Mouse (Mus musculus) spleen, adult 12 weeks (tissue): ENCODE results near the gene Agap2.

Experiments used
- DNase-seq: peaks from one replicate; pipeline ENCODE4 v3.0.0; 2022; ENCODE audit warnings: low spot score

Agap2 gene

DNA sequence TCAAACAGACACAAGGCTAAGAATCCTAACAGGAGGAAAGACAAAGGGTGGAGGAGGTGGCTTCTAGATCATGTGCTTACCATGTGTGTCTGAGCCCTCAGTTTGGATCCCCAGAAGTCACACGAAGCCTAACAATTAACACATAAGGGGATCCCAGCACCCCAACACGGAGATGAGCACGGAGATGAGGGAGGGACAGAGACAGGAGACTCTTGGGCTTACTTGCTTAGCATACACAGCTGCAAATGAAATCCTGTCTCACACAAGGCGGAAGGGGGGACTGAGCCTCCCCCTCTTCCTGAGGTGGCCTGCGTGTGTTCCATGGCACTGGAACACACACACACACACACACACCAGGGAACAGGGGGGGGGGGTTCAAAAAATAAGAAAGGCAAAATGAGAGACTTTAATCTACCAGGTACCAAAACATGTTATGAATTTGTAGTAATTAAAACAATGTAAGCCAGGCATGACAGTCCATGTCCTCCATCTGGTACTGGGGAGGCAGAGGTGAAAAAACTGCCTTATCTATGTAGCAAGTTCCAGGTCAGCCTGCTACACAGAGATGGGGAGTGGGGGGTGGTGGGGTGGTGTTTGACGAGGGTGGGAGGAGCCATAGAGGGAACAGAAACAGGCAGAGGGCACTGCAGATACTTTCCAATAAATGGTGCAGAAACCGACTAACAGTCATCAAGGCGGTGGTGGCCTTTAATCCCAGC is 60.2 kb downstream of the Agap2 start:
- DNase-seq: no peak

DNA sequence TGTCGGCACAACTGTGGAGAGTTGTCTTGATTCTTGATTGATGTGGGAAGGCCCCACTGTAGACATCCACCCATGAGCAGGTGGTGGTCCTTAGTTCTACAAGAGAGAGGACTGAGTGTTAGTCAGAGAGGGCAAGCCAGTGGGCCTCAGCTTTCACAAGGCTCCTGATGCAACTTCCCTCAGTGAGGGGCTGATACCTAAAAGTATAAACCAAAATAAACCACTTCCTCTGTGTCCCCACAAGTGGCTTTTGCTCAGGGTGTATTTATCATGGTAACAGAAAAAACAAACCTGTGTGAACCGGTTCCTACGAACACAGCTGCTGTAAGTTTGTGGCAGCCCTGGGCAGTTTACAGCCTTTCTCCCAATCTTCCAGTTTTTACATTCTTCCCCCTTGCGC is 61.4 kb downstream of the Agap2 start:
- DNase-seq: no peak

DNA sequence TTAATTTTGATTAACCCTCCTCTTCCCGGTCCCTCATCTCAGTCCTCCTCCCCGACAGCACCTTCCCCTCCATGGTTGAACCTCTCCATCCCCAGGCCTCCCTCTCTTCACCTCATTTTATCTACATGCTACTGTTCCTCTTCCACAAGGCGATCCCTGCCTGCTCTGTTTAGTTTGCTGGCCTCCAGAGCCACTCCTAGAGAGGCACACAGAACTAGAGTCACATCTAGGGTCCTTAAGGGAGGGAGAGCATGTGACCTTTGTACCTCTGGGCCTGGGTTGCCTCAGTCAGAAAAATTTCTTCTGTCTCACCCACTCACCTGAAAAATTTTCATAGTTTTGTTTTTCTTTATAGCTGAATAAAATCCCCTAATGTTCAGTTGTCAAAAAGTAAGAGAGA is 62.8 kb downstream of the Agap2 start:
- DNase-seq: no peak

DNA sequence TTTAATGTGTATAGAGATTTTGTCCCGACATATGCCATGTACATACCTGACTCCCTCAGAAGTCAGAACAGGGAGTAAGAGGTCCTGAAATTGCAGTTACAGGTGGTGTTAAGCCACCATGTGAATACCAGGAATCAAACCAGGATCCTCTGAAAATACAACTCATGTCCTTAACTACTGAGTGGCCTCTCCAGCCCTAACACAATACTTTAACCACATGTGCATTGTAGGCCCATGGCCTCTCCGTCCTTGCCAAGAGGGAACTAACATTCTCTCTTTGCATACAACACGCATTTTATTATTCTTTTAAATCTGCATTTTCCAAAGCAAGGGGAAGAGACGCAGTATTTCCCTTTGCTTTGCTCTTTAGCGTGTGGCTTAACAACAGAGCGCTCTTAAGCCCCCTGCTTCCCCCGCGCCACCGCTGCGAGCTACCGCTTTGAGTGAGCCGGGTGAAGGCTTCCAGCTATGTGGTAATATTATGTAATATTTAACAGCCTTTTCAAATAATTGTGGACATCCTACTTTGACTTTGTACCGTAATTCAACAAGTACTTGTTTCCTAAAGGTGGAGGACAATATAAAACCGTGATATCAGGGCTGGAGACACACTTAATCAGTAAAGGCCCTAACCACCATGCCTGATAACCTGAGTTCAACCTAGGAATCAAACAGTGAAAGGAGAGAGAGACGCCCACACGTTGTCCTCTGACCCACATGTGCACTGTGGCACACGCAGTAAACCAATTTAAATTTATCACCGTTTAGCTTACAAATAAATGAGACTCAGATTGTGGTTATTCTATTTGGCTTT is 63.5 kb downstream of the Agap2 start:
- no peak for DNase-seq

DNA sequence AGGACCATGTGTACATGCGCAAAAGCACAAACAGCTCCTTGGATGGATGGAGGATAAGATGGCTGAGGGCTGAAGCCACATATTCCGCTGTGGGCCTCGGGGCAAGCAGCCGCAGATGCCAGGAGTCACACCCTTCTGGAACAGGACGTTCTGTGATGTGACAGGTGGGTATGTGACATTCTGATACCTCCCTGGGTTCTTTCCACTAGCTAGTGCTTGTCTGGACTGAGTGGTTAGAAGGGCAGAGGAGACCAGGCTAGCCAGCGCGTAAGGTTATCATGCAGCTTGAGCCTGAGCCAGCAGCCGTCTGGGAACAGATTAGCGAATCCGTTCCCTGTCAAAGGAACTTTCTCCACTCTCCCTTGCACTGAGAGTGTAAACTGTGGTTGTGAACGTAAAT is 65.9 kb downstream of the Agap2 start:
- no peak for DNase-seq

DNA sequence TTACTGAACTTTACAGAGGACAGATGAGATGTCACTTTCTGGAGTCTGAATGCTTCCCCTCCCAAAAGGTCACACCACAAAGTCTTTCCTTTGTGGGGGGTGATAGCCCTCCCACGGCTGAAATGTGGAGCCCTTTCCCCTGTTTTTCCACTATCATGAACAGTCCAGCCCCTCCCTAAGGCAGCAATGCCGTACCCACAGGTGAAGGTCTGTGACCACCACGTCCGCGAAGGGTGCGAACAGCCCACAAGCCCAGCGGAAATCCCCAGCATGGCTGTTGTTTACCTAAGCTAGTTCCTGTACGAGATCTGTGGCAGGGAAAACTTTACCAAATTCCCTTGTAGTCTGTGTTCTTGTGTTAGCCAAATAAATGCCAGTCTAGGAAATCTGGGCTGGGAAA is 66.4 kb downstream of the Agap2 start:
- no peak for DNase-seq
